Mouse (Mus musculus): ENCODE measurements at regions not wholly inside any gene's neighbourhood (a gene's known extent, or its start where the extent isn't known, plus 50 kb on each side); places are given as distances from the start of the nearest gene placed in this dataset.

- TF ChIP-seq CTCF (IDR thresholded peaks at IDR 0.05; ENCODE audit: borderline replicate concordance, insufficient read depth, low read length) (no peak), POLR2A (IDR thresholded peaks at IDR 0.05; ENCODE audit: low read depth, low read length) (no peak)
These were observed 116.2 kb upstream of the 2210010C04Rik start for GRCm38 (mm10) chr6:41151542-41151941.
